Mouse (Mus musculus) myocyte (in vitro differentiated cells): ENCODE measurements around the gene Cacna2d2. TPM values are rescaled to one million over a fixed set of nuclear protein-coding genes. Genes with fewer than 3 reads are reported as not detected.

Experiments
- H3K27me3 ChIP-seq: one replicate; pipeline ENCODE4 v1.6.1; 2011; ENCODE audit not compliant: control insufficient read depth, insufficient read depth, insufficient read length
- H3K36me3 ChIP-seq: one replicate; pipeline ENCODE4 v1.6.1; 2011; ENCODE audit not compliant: control insufficient read depth, insufficient read depth
- H3K4me2 ChIP-seq: one replicate; pipeline ENCODE4 v1.6.1; 2011; ENCODE audit warnings: low read depth, control low read depth
- H3K4me3 ChIP-seq: one replicate; pipeline ENCODE4 v1.5.1; 2011; ENCODE audit warnings: mild to moderate bottlenecking, control low read depth, moderate library complexity
- H3K79me2 ChIP-seq: one replicate; pipeline ENCODE4 v1.6.1; 2011; ENCODE audit not compliant: control insufficient read depth, insufficient read depth
- H3ac ChIP-seq: one replicate; pipeline ENCODE4 v1.6.1; 2011; ENCODE audit not compliant: control insufficient read depth, insufficient read length
- CEBPB ChIP-seq: IDR thresholded peaks from 2 replicates; pipeline ENCODE4 v1.6.1; 2011; ENCODE audit warnings: mild to moderate bottlenecking, moderate library complexity; ENCODE audit not compliant: poor library complexity, insufficient read depth, severe bottlenecking
- E2F4 ChIP-seq: IDR thresholded peaks from one replicate; pipeline ENCODE4 v1.6.1; 2011; ENCODE audit warnings: mild to moderate bottlenecking, control low read depth, moderate library complexity; ENCODE audit not compliant: insufficient read depth
- MAX ChIP-seq: IDR thresholded peaks from one replicate; pipeline ENCODE4 v1.6.1; 2011; ENCODE audit warnings: low read depth, mild to moderate bottlenecking, control low read depth
- MYOD1 ChIP-seq, 3 experiments: IDR thresholded peaks; one replicate each; pipeline ENCODE4 v1.6.1; 2011; ENCODE audit warnings: control low read depth in 2 of 3, low read depth in 2 of 3, mild to moderate bottlenecking in 2 of 3, moderate library complexity in 1 of 3; ENCODE audit not compliant: insufficient read length in 2 of 3, control insufficient read depth in 1 of 3
- MYOG ChIP-seq, 3 experiments: IDR thresholded peaks; one replicate each; pipeline ENCODE4 v1.6.1; 2011; ENCODE audit warnings: control low read depth in 2 of 3, low read depth in 2 of 3, mild to moderate bottlenecking in 2 of 3; ENCODE audit not compliant: insufficient read length in 2 of 3, control insufficient read depth in 1 of 3, insufficient read depth in 1 of 3
- POLR2A ChIP-seq: IDR thresholded peaks from one replicate; pipeline ENCODE4 v1.6.1; 2011; ENCODE audit warnings: low read depth, mild to moderate bottlenecking, control low read depth, moderate library complexity; ENCODE audit not compliant: insufficient read length
- POLR2AphosphoS2 ChIP-seq: IDR thresholded peaks from one replicate; pipeline ENCODE4 v1.6.1; 2011; ENCODE audit warnings: low read depth, control low read depth; ENCODE audit not compliant: insufficient read length
- REST ChIP-seq: IDR thresholded peaks from one replicate; pipeline ENCODE4 v1.6.1; 2011; ENCODE audit warnings: mild to moderate bottlenecking, control low read depth, moderate library complexity; ENCODE audit not compliant: insufficient read depth, insufficient read length
- SRF ChIP-seq: IDR thresholded peaks from one replicate; pipeline ENCODE4 v1.6.1; 2011; ENCODE audit warnings: low read depth; ENCODE audit not compliant: control insufficient read depth, insufficient read length
- TCF12 ChIP-seq: IDR thresholded peaks from one replicate; pipeline ENCODE4 v1.6.1; 2011; ENCODE audit warnings: mild to moderate bottlenecking, control low read depth; ENCODE audit not compliant: poor library complexity, insufficient read depth, severe bottlenecking
- TCF3 ChIP-seq: IDR thresholded peaks from one replicate; pipeline ENCODE4 v1.6.1; 2011; ENCODE audit warnings: low read depth, control low read depth; ENCODE audit not compliant: insufficient read length
- USF1 ChIP-seq: IDR thresholded peaks from one replicate; pipeline ENCODE4 v1.6.1; 2011; ENCODE audit warnings: low read depth, mild to moderate bottlenecking, control low read depth, moderate library complexity
- polyA plus RNA-seq: library from polyadenylated mRNA; unstranded; fragments of >200 nt; fragmentation: generic; extraction: Trizol; gene quantifications from one replicate; pipeline ENCODE4 v1.2.1, GENCODE M21; 2012; ENCODE audit warnings: missing spikeins

Gene Cacna2d2
- polyA plus RNA-seq, 1 experiment = 0.50 TPM

DNA sequence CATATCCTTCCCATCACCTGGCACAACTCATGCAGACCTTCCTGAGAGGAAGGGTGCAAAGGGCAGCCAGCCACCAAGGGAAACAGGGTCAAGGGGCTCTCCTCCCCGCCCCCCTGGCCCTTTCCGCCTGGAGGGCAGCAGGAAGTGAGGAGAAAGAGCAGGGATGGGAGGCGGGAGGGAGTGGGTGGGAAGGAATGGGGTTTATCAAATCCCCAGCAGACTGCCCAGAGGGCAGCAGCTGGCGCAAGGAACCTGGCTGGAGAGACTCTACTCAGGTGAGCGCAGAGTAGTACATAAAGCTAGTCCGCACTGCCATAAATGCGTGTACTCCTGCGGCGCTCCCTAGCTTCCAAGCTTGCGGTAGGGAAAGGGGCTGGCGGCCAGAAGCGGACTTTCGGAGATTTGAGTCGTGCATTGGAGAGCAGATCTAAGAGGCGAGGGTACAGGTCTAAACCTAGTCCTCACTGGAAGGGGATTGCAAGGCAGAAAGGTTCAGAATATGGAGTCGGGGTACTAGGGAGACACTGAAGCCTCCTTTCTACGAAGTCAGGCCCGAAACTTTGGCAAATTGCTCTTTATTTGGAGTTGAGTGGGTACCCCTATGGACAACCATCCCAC, 168.4 kb downstream of the Cacna2d2 start, which contains the start of gene Hyal2:
Gene Hyal2 (plus strand): TSS at position 244 of the 618 bp plus-strand sequence.
- no peak for TF ChIP-seq POLR2AphosphoS2
- TF ChIP-seq SRF = no peak
- TF ChIP-seq REST = no peak
- TF ChIP-seq CEBPB = no peak
- no peak for TF ChIP-seq TCF12
- TF ChIP-seq USF1 = no peak
- TF ChIP-seq MYOG (IDR thresholded peaks at IDR 0.05; ENCODE audit: control insufficient read depth in 1 of 3, insufficient read depth in 1 of 3, insufficient read length in 2 of 3, low read depth in 2 of 3) = no peak
- no peak for TF ChIP-seq TCF3
- TF ChIP-seq MAX = no peak
- no peak for TF ChIP-seq POLR2A
- no peak for TF ChIP-seq E2F4
- TF ChIP-seq MYOD1 (IDR thresholded peaks at IDR 0.05; ENCODE audit: control insufficient read depth in 1 of 3, insufficient read length in 2 of 3, low read depth in 2 of 3) = no peak
- Histone ChIP-seq H3K79me2 (peaks cover 20% of the 10 kb centered on the region), H3K27me3 (no peaks in the 10 kb centered on the region), H3ac (peak within 1 kb of the TSS; percentile 69), H3K4me2 (peak within 1 kb of the TSS; percentile 98), H3K4me3 (peak within 1 kb of the TSS; percentile 81), H3K36me3 (no peaks in the 10 kb centered on the region)

DNA sequence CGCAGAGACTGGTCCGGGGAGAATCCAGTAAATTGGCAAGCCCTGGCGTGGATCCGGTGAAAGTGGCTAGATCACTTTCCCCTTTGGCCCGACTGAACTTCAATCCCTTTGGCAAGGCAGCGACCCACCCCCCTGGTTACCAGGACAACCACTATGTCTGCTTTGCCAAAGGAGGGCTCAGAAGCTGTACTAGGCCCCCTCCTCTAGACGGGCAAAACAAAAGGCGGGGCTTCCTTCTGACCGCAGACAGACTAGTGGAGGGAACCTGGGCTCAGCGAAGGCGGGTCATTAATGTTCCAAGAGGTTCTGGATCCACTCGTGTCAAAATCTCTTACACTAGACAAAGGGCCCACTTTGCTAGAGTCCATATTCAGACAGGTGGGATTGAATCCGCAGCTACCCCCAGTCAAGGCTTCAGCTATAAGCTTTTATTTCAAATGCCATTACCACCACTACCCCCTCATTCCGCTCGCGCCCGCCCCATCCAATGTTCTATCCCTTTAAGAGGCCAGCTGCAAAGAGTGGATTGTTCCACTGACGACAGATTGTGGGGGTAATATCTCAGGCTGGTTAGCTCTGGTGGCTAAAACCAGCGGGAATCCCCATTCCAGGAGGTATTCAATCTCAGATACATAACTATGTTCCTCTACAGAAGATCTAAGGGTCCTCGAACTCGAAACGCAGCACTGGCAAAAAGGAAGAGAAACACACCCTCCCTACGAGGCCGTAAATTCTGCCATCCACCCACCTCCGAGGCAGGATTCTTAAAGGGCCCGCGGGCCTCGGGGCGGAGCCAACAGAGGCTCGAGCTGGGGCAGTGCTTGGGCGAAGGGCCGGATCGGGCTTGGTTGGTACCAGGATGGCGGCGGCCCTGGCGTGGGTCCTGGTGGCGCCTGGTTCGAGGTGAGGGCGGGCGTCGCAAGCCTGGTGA, 169.2 kb downstream of the Cacna2d2 start:
- Histone ChIP-seq H3K27me3 (no peaks in the 10 kb centered on the region), H3ac (peak overlapping the region; percentile 69), H3K79me2 (peaks cover 18% of the 10 kb centered on the region), H3K4me3 (peak overlapping the region; percentile 81), H3K4me2 (peak overlapping the region; percentile 98), H3K36me3 (no peaks in the 10 kb centered on the region)
- TF ChIP-seq POLR2A (peak; percentile 73), TCF12 (no peak), POLR2AphosphoS2 (peak; percentile 68)

DNA sequence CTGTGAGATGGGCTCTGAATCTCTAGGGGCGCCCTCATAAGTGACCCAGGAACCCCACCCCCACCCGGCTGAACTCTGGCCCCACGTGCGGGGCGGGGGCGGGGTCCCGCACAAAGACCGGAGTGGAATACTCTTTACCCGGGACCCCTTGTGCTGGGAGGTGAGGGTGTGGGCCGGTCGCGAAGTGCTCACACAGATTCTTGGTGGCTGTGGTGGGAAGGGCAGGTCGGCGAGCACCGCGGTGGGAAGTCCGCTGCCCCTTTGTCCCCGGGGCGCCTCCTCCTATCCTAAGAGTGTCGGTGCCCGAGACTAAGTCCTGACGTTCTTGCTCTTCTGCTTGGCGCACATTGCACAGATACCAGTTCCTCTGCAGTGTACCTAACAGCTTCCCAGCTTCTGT, 169.9 kb downstream of the Cacna2d2 start:
- Histone ChIP-seq H3K79me2 (peaks cover 11% of the 10 kb centered on the region), H3K4me3 (peak overlapping the region; percentile 81), H3K4me2 (peak overlapping the region; percentile 98), H3K36me3 (no peaks in the 10 kb centered on the region), H3K27me3 (no peaks in the 10 kb centered on the region), H3ac (peak overlapping the region; percentile 69)
- peak; percentile 28 for TF ChIP-seq USF1
- TF ChIP-seq MAX = no peak

DNA sequence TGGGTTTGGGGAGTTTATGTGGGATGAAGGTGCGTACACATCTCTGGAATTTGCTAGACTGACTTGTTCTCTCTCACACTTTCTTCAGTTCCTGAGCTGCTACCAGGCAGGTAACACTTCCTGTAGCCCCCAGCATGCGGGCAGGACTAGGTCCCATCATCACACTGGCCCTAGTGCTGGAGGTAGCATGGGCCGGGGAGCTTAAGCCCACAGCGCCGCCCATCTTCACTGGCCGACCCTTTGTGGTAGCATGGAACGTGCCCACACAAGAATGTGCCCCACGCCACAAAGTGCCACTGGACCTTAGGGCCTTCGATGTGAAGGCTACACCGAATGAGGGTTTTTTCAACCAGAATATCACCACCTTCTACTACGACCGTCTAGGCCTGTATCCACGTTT, 170.6 kb downstream of the Cacna2d2 start:
- Histone ChIP-seq H3K36me3 (no peaks in the 10 kb centered on the region), H3ac (peak overlapping the region; percentile 69), H3K79me2 (peaks cover 11% of the 10 kb centered on the region), H3K27me3 (no peaks in the 10 kb centered on the region), H3K4me3 (peak overlapping the region; percentile 81), H3K4me2 (peak overlapping the region; percentile 98)
- TF ChIP-seq CEBPB (no peak), E2F4 (no peak), POLR2AphosphoS2 (no peak), MYOG (IDR thresholded peaks at IDR 0.05; ENCODE audit: control insufficient read depth in 1 of 3, insufficient read depth in 1 of 3, insufficient read length in 2 of 3, low read depth in 2 of 3) (no peak), REST (no peak), TCF12 (no peak), POLR2A (no peak), SRF (no peak), TCF3 (no peak), USF1 (no peak), MYOD1 (IDR thresholded peaks at IDR 0.05; ENCODE audit: control insufficient read depth in 1 of 3, insufficient read length in 2 of 3, low read depth in 2 of 3) (no peak), MAX (no peak)

DNA sequence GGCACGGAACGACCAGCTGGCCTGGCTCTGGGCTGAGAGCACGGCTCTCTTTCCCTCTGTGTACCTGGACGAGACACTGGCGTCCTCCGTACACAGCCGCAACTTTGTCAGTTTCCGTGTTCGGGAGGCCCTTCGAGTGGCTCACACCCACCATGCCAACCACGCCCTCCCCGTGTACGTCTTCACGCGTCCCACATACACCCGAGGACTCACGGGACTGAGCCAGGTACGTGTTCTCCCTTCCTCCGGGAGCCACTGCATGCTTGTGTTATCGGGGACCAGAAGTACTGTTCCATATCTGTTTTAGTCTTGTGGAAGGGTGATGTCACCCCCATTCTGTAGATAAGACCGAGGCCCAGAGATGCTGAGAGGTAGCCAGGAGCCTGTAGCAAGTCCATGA, 171.4 kb downstream of the Cacna2d2 start:
- H3K79me2 ChIP-seq = peaks cover 11% of the 10 kb centered on the region
- no peak overlapping the region for H3K4me2 ChIP-seq
- TF ChIP-seq USF1 = no peak
- TF ChIP-seq MAX = no peak
- no peak for TF ChIP-seq MYOD1 (IDR thresholded peaks at IDR 0.05; ENCODE audit: control insufficient read depth in 1 of 3, insufficient read length in 2 of 3, low read depth in 2 of 3)
- TF ChIP-seq POLR2A = no peak
- TF ChIP-seq MYOG (IDR thresholded peaks at IDR 0.05; ENCODE audit: control insufficient read depth in 1 of 3, insufficient read depth in 1 of 3, insufficient read length in 2 of 3, low read depth in 2 of 3) = no peak
- no peak for TF ChIP-seq TCF3
- no peak for TF ChIP-seq E2F4
- no peak for TF ChIP-seq TCF12
- TF ChIP-seq CEBPB = no peak
- TF ChIP-seq REST = no peak
- no peak for TF ChIP-seq SRF
- no peak overlapping the region for H3ac ChIP-seq
- no peaks in the 10 kb centered on the region for H3K27me3 ChIP-seq
- no peak overlapping the region for H3K4me3 ChIP-seq
- no peaks in the 10 kb centered on the region for H3K36me3 ChIP-seq
